Mouse (Mus musculus) heart, embryonic 14.5 days (tissue): Measurements from ENCODE around the gene Cmtm5. TPM values are rescaled to one million over a fixed set of nuclear protein-coding genes. Genes with fewer than 3 reads are reported as not detected.

Source experiments
- ATAC-seq: fragments of 200-750 bp; cut with Nextera tagmentation; 2 replicates; pipeline ENCODE4 v1.8.0; 2017; ENCODE audit warnings: low read depth, moderate TSS enrichment; ENCODE audit not compliant: insufficient number of reproducible peaks, insufficient read depth, low FRiP score
- H3K27ac ChIP-seq, 2 experiments: fragments of 200-500 bp in 1 of 2; fragments of 300-500 bp in 1 of 2; sonication (generic) in 1 of 2; replicated peaks in 1 of 2; 2 replicates each; pipeline ENCODE4 v1.5.1; 2012 to 2014; ENCODE audit warnings: low read depth in 2 of 2, low read length in 2 of 2, control low read depth in 1 of 2, mild to moderate bottlenecking in 1 of 2, mixed read lengths in 1 of 2; ENCODE audit not compliant: control insufficient read depth in 1 of 2, insufficient read depth in 1 of 2
- H3K27me3 ChIP-seq: fragments of 300-500 bp; sonication (generic); 2 replicates; pipeline ENCODE4 v1.6.1; 2014; ENCODE audit warnings: mild to moderate bottlenecking, low read length, control low read depth; ENCODE audit not compliant: control insufficient read depth, insufficient read depth
- H3K36me3 ChIP-seq: fragments of 300-500 bp; sonication (generic); 2 replicates; pipeline ENCODE4 v1.6.1; 2014; ENCODE audit warnings: mild to moderate bottlenecking, control low read depth, low read length, mixed read lengths; ENCODE audit not compliant: control insufficient read depth, insufficient read depth
- H3K4me1 ChIP-seq, 2 experiments: fragments of 200-500 bp in 1 of 2; fragments of 300-500 bp in 1 of 2; sonication (generic) in 1 of 2; 2 replicates each; pipeline ENCODE4 v1.6.1; 2012 to 2014; ENCODE audit warnings: low read length in 2 of 2, control low read depth in 1 of 2, mixed read lengths in 1 of 2; ENCODE audit not compliant: control insufficient read depth in 2 of 2, insufficient read depth in 2 of 2
- H3K4me2 ChIP-seq: fragments of 300-500 bp; sonication (generic); 2 replicates; pipeline ENCODE4 v1.6.1; 2014; ENCODE audit warnings: mild to moderate bottlenecking, low read length
- H3K4me3 ChIP-seq, 2 experiments: fragments of 200-500 bp in 1 of 2; fragments of 300-500 bp in 1 of 2; sonication (generic) in 1 of 2; 2 replicates each; pipeline ENCODE4 v1.5.1; 2012 to 2014; ENCODE audit warnings: low read length in 2 of 2, mild to moderate bottlenecking in 2 of 2, control low read depth in 1 of 2, low read depth in 1 of 2, moderate library complexity in 1 of 2; ENCODE audit not compliant: control insufficient read depth in 1 of 2, insufficient read depth in 1 of 2
- H3K9ac ChIP-seq: fragments of 300-500 bp; sonication (generic); 2 replicates; pipeline ENCODE4 v1.6.1; 2014; ENCODE audit warnings: mild to moderate bottlenecking, low read length
- H3K9me3 ChIP-seq: fragments of 300-500 bp; sonication (generic); 2 replicates; pipeline ENCODE4 v1.6.1; 2016; ENCODE audit warnings: low read length, control low read depth; ENCODE audit not compliant: control insufficient read depth
- WGBS: fragments of 180-500 bp; shearing (Covaris S2); extraction: QIAGEN DNeasy Blood & Tissue Kit; methylation state at CpG from one replicate; pipeline ENCODE4 v1.1.7; 2014; 5-methylcytosine and 5-hydroxymethylcytosine counted together
- polyA plus RNA-seq: library from polyadenylated mRNA; unstranded; fragments of >200 nt; fragmentation: Nextera tagmentation; extraction: Ambion mirVana; gene quantifications from 2 replicates; pipeline ENCODE4 v1.2.1, GENCODE M21; 2014

The Cmtm5 gene
- polyA plus RNA-seq, 1 experiment from 2014 or later, result 0.72 TPM

DNA sequence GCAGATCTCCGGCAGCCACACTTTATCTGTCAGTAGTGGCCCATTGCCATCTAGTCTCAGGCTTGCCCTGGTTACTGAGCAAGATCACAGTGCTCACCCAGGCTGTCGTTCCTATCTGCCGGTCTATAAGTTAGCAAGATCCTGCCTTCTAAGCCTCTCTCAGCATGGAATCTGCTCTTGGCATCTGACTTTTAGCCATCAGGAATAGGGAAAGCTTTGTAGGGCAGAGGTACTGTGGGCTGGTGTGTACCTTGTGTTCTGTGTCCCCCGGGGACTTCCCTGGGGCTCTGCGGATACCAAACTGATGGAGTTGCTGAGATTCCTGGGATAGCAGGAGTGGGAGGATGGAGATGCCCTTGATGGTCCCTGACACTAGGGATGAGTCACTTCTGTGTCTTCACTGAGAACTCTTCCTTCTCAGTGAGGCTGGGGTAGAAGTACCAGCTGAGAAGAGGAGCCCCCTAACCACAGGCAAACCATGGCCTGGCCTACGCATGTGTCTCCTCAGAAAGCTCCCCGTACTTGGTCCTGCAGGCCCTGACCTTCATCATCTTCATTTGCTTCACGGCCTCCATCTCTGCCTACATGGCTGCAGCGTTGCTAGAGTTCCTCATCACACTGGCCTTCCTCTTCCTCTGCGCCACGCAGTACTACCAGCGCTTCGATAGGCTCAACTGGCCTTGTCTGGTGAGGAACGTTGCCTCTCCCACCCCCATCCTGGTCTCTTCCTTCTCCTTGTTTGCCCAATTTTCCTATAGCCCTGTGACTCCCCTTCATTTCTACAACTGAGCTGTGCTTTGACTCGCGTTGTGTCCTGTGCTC is 1.5 kb downstream of the Cmtm5 start:
- WGBS, result 55% methylated on average over 16 of the region's 16 CpGs
- H3K4me2 ChIP-seq, result no peak overlapping the region
- peaks cover 10 to 13% of the 10 kb centered on the region in 2 experiments; a peak in 3 of 4 replicates for H3K4me1 ChIP-seq
- ATAC-seq, result no peak
- 0 out of 4 replicates have a peak overlapping the region, but pooled peaks of 1 of the 2 experiments have one; percentile 21 for H3K27ac ChIP-seq
- peaks cover 31% of the 10 kb centered on the region for H3K36me3 ChIP-seq
- no peaks in the 10 kb centered on the region for H3K27me3 ChIP-seq
- H3K9me3 ChIP-seq, result no peaks in the 10 kb centered on the region
- no peak overlapping the region for H3K9ac ChIP-seq
- no peak overlapping the region for H3K4me3 ChIP-seq

DNA sequence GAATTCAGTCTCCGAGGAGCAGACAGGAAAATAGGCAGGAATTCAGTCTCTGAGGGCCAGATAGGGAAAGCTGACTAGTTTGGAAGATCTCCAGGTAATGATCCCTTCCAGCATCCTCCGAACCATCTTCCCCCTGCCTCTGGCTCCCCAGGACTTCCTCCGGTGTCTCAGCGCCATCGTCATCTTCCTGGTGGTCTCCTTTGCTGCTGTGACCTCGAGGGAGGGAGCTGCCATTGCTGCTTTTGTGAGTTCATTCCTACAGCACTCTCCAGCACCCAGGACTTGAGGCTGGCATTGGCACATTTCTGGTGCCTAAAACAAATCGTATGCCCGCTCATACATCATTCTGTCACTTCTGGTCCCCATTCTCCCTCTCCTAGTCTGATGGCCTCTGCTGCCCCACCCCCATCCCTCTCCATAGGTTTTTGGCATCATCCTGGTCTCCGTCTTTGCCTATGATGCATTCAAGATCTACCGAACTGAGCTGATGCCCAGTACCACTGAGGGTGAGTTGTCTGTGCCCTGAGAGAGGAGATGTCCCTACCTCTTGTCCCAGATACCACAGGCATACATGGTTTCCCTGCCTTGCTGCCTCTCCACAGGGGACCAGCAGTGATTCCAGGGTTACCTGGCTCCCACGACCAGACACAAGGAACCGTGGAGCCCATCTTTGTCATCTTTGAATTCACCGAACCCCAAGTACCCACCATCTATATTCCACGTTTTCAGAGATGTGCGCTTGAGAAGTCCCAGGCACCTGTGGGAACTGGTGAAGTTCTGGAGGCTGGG is 2.6 kb downstream of the Cmtm5 start:
- no peak overlapping the region for H3K4me3 ChIP-seq
- no peaks in the 10 kb centered on the region for H3K9me3 ChIP-seq
- no peaks in the 10 kb centered on the region for H3K27me3 ChIP-seq
- no peak for ATAC-seq
- WGBS, result 54% methylated on average over 15 of the region's 15 CpGs
- peaks cover 41% of the 10 kb centered on the region for H3K36me3 ChIP-seq
- H3K4me1 ChIP-seq, result peaks cover 5 to 7% of the 10 kb centered on the region in 2 experiments; a peak in 2 of 4 replicates
- no peak overlapping the region for H3K4me2 ChIP-seq
- 0 out of 4 replicates have a peak overlapping the region, but pooled peaks of 1 of the 2 experiments have one; percentile 21 for H3K27ac ChIP-seq
- no peak overlapping the region for H3K9ac ChIP-seq

DNA sequence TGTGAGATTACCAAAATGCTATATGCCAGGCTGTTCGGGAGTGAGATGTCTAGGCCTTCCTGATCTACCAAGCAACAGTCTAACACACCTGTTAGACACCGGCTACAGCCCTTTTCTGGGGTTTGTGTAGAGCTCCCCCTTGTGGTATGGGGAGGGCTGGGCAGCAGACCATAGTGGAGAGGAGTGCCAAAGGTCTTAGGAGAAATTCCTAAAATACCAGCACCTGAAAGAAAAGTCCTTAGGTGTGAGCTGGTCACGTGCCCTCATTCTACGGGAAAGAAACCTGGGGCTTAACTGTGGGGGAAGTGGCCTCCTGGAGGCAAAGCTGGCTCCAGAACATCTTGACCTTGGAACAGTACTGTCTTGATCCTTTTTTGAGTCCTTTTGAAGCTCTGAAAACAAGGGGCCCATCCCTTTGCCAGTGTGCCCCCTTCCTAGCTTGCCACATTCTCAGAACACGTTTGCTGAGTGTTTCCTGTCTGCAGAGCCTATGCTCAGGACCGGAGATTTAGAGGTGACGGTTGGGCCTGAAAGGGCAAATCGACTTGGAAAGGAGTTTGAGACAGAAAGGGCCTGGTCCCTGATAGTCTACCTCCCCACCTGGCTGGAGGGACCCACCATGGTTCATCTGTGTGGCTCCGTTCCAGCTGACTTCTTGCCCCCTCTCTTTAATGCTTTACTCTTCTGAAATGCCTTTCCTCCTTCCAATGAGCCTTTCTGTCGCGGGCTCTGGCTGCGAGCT is 3.5 kb downstream of the Cmtm5 start:
- Histone ChIP-seq H3K4me2 (no peak overlapping the region), H3K9me3 (no peaks in the 10 kb centered on the region), H3K9ac (no peak overlapping the region), H3K27ac (peak overlapping the region; percentile 29 to 51; a peak in 3 of 4 replicates), H3K4me3 (no peak overlapping the region), H3K4me1 (peaks cover 5 to 7% of the 10 kb centered on the region in 2 experiments; a peak in 2 of 4 replicates), H3K36me3 (peaks cover 51% of the 10 kb centered on the region), H3K27me3 (no peaks in the 10 kb centered on the region)
- WGBS, result 40% methylated on average over 12 of the region's 12 CpGs
- ATAC-seq, result no peak

DNA sequence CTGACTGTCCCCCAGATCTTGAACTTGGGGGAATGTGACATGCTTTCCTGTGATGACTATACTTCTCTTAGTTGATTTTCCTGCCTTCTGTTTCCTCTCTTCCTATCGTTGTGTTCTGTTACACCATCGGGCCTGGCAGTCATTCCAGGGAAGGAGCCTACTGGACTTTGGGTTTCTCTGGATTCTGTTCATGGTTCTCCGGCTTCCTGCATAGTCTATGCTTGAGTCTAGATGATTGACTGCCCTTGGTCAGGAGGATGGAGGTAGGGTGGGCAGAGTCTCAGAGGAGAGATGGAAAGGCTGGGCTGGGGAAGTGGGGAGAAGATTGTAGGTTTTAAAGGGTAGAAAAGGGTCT is 4.1 kb downstream of the Cmtm5 start:
- peaks cover 56% of the 10 kb centered on the region for H3K36me3 ChIP-seq
- H3K4me2 ChIP-seq, result no peak overlapping the region
- no peaks in the 10 kb centered on the region for H3K9me3 ChIP-seq
- peaks cover 5 to 7% of the 10 kb centered on the region in 2 experiments; a peak in 2 of 4 replicates for H3K4me1 ChIP-seq
- H3K27ac ChIP-seq, result peak overlapping the region; percentile 29 to 51; a peak in 2 of 4 replicates
- no peak for ATAC-seq
- WGBS, result 45% methylated on average over 3 of the region's 3 CpGs
- no peak overlapping the region for H3K4me3 ChIP-seq
- no peaks in the 10 kb centered on the region for H3K27me3 ChIP-seq
- H3K9ac ChIP-seq, result no peak overlapping the region

DNA sequence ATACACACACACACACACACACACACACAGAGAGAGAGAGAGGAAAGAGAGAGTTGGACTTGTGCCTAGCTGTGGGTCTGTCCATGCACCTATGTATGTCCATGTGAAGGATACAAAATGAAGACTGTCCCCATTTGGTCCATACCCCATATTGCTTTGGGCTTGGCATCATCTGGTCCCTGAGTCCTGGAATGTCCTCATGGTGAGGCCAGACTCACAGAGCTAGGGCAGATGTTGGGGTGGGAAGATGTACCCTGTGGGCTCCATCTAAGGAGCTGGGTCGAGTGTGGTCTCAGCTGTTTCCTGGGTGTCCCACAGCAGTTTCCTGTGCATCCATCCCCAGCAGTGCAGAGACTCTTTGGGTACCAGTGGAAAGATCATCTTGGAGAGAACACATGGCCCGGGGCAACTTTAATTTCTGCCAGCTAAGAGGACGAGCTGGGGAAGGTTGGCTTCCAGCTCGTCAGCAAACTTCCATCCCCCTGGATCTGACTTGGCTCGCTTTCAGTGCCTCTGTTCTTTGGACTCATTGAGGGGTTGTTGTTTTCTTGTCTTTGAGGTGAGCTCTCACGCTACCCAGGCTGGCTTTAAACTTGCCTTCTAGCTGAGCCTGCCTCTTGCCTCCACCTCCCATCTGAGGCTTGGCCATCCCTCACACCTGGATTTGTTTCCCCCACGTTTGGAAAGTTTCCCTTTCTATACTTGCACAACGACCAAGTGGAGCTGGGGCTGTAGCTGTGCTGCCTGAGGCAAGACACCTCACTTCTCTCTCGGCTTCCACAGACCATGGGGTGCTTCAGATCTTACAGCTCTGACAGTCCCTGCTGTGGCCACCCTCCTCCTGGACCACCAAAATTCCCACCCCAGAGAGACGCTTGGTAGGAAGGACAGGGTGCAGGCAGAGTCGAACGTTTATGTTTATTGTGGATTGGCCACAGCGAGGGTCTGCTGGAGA is 5.2 kb downstream of the Cmtm5 start:
- H3K27me3 ChIP-seq, result no peaks in the 10 kb centered on the region
- no peak overlapping the region for H3K9ac ChIP-seq
- 57% methylated on average over 13 of the region's 13 CpGs for WGBS
- H3K9me3 ChIP-seq, result no peaks in the 10 kb centered on the region
- H3K4me1 ChIP-seq, result peaks cover 5% of the 10 kb centered on the region in 2 experiments; a peak in 2 of 4 replicates
- H3K4me3 ChIP-seq, result no peak overlapping the region
- peak overlapping the region in 1 of 2 experiments; percentile 12; a peak in 1 of 4 replicates for H3K27ac ChIP-seq
- no peak overlapping the region for H3K4me2 ChIP-seq
- no peak for ATAC-seq
- peaks cover 68% of the 10 kb centered on the region for H3K36me3 ChIP-seq

DNA sequence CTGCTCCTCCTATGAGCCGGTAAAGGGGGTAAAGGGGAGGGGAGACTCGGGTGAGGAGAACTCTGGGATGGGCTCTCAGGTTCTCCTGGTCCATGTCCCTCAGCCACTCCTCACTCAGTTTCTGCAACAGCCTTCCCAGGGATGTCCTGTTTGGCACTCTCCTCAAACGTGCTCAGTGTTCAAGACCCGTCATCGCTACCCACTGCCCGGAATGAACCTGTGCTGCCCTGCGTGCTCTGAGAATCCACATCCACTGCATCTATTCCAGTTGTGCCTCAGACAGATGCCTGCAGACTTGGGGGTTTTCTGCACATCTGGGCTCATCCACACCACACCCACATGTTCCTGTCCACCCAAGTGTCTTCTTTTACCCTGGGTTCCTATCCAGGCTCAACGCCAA is 6.4 kb downstream of the Cmtm5 start:
- Histone ChIP-seq H3K9ac (no peak overlapping the region), H3K4me2 (no peak overlapping the region), H3K27me3 (no peaks in the 10 kb centered on the region), H3K36me3 (peaks cover 80% of the 10 kb centered on the region), H3K9me3 (no peaks in the 10 kb centered on the region), H3K27ac (no peak overlapping the region), H3K4me3 (no peak overlapping the region), H3K4me1 (peaks cover 2 to 4% of the 10 kb centered on the region in 2 experiments; a peak in 1 of 4 replicates)
- ATAC-seq, result no peak
- 74% methylated on average over 8 of the region's 8 CpGs for WGBS
